Mouse (Mus musculus) stomach, postnatal 0 days (tissue): ENCODE data around the gene Atcay. TPM values are rescaled to one million over a fixed set of nuclear protein-coding genes. Genes with fewer than 3 reads are reported as not detected.

Experiments used
- ATAC-seq: fragments of 200-750 bp; cut with Nextera tagmentation; 2 replicates; pipeline ENCODE4 v1.8.0; 2017; ENCODE audit not compliant: low FRiP score, low TSS enrichment
- DNase-seq: peaks from one replicate; pipeline ENCODE4 v3.0.0-alpha.2; 2016; ENCODE audit warnings: low spot score
- H3K27ac ChIP-seq: fragments of 300-500 bp; sonication (generic); replicated peaks from 2 replicates; pipeline ENCODE4 v1.5.1; 2014; ENCODE audit warnings: mild to moderate bottlenecking, control low read depth
- H3K27me3 ChIP-seq: fragments of 300-500 bp; sonication (generic); 2 replicates; pipeline ENCODE4 v1.6.1; 2014; ENCODE audit warnings: low read length; ENCODE audit not compliant: control insufficient read depth, insufficient read depth
- H3K36me3 ChIP-seq: fragments of 300-500 bp; sonication (generic); 2 replicates; pipeline ENCODE4 v1.6.1; 2014; ENCODE audit warnings: low read length, mixed read lengths; ENCODE audit not compliant: control insufficient read depth, insufficient read depth
- H3K4me1 ChIP-seq: fragments of 300-500 bp; sonication (generic); replicated peaks from 2 replicates; pipeline ENCODE4 v1.6.1; 2014; ENCODE audit warnings: antibody characterized with exemption; ENCODE audit not compliant: control insufficient read depth, insufficient read depth
- H3K4me2 ChIP-seq: fragments of 300-500 bp; sonication (generic); replicated peaks from 2 replicates; pipeline ENCODE4 v1.6.1; 2014; ENCODE audit warnings: low read depth, mild to moderate bottlenecking, control low read depth, moderate library complexity
- H3K4me3 ChIP-seq: fragments of 300-500 bp; sonication (generic); 2 replicates; pipeline ENCODE4 v1.5.1; 2014; ENCODE audit warnings: low read depth, low read length, control low read depth
- H3K9ac ChIP-seq: fragments of 300-500 bp; sonication (generic); 2 replicates; pipeline ENCODE4 v1.6.1; 2014; ENCODE audit warnings: mild to moderate bottlenecking, low read length, control low read depth, mixed read lengths
- H3K9me3 ChIP-seq: fragments of 300-500 bp; sonication (generic); 2 replicates; pipeline ENCODE4 v1.6.1; 2016; ENCODE audit warnings: low read length; ENCODE audit not compliant: control insufficient read depth
- CTCF ChIP-seq: IDR thresholded peaks from 2 replicates; pipeline ENCODE4 v1.5.1; 2016; ENCODE audit warnings: antibody characterized with exemption, low read depth, mild to moderate bottlenecking, moderate library complexity
- EP300 ChIP-seq: optimal IDR thresholded peaks from 2 replicates; pipeline ENCODE3; 2016; ENCODE audit warnings: antibody characterized with exemption
- WGBS: fragments of 180-500 bp; shearing (Covaris S2); extraction: QIAGEN DNeasy Blood & Tissue Kit; methylation state at CpG from one replicate; pipeline ENCODE4 v1.1.7; 2014; 5-methylcytosine and 5-hydroxymethylcytosine counted together
- polyA plus RNA-seq: library from polyadenylated mRNA; unstranded; fragments of >200 nt; fragmentation: Nextera tagmentation; extraction: Ambion mirVana; gene quantifications from 2 replicates; pipeline ENCODE4 v1.2.1, GENCODE M21; 2015

The Atcay gene
- polyA plus RNA-seq, 1 experiment from 2014 or later, result 0.91 TPM

DNA sequence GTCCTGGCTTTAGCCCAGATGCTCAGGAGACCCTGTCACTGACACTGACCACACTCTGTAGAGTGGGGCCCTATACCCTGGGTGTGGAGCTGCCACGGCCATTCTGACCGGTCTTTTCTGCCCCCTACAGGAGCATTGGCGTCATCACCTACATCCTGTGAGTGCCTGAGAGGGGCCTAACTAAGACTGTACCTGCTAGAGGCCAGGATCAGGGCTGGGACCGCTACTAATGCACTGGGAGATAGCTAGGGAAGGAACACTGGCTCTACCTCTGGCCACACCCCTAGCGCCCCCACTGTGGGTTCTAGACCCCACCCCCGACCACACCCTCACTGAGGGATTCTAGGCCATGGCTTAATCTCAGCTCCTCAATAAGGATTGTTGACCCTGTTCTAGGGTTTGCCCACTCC is 39.7 kb downstream of the Atcay start:
- Histone ChIP-seq H3K4me1 (peaks cover 2% of the 10 kb centered on the region; the same call in 1 of the 2 replicates), H3K9ac (no peak overlapping the region), H3K4me3 (no peak overlapping the region), H3K9me3 (no peaks in the 10 kb centered on the region), H3K27ac (peak overlapping the region; percentile 35; the same call in 1 of the 2 replicates), H3K4me2 (no peak overlapping the region), H3K27me3 (no peaks in the 10 kb centered on the region), H3K36me3 (peaks cover 6% of the 10 kb centered on the region; the same call in 1 of the 2 replicates)
- ATAC-seq (no peak), DNase-seq (no peak)
- 59% methylated on average over 6 of the region's 6 CpGs for WGBS
- TF ChIP-seq CTCF (peak; percentile 61), EP300 (no peak)

- DNase-seq (peak; percentile 77), ATAC-seq (no peak)
- Histone ChIP-seq H3K36me3 (peaks cover 6% of the 10 kb centered on the region; the same call in 1 of the 2 replicates), H3K9ac (no peak overlapping the region), H3K27me3 (no peaks in the 10 kb centered on the region), H3K4me3 (no peak overlapping the region), H3K4me1 (peaks cover 2% of the 10 kb centered on the region; the same call in 1 of the 2 replicates), H3K4me2 (no peak overlapping the region), H3K27ac (peak overlapping the region; percentile 8; the same call in 1 of the 2 replicates), H3K9me3 (no peaks in the 10 kb centered on the region)
- 67% methylated on average over 31 of the region's 31 CpGs for WGBS
- TF ChIP-seq CTCF (peak; percentile 79), EP300 (no peak)
These were observed 40.3 kb downstream of the Atcay start for GRCm38 (mm10) chr10:81190236-81190911.

DNA sequence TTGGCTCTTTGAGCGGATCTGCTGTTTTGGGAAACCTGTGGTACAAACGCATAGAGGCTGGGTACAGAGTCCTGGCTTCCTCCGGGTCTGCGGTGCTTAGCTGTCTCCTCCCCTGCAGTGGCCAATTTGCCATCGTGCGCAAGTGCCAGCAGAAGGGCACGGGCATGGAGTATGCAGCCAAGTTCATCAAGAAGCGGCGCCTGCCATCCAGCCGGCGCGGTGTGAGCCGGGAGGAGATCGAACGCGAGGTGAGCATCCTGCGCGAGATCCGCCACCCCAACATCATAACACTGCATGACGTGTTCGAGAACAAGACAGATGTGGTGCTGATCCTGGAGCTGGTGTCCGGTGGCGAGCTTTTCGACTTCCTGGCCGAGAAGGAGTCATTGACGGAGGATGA is 40.8 kb downstream of the Atcay start:
- Histone ChIP-seq H3K36me3 (peaks cover 6% of the 10 kb centered on the region; the same call in 1 of the 2 replicates), H3K9ac (no peak overlapping the region), H3K4me2 (no peak overlapping the region), H3K27ac (no peak overlapping the region), H3K4me1 (peaks cover 2% of the 10 kb centered on the region; the same call in 1 of the 2 replicates), H3K4me3 (no peak overlapping the region), H3K27me3 (no peaks in the 10 kb centered on the region), H3K9me3 (no peaks in the 10 kb centered on the region)
- no peak for DNase-seq
- no peak for TF ChIP-seq EP300
- no peak for TF ChIP-seq CTCF
- WGBS, result 86% methylated on average over 26 of the region's 26 CpGs
- ATAC-seq, result no peak

DNA sequence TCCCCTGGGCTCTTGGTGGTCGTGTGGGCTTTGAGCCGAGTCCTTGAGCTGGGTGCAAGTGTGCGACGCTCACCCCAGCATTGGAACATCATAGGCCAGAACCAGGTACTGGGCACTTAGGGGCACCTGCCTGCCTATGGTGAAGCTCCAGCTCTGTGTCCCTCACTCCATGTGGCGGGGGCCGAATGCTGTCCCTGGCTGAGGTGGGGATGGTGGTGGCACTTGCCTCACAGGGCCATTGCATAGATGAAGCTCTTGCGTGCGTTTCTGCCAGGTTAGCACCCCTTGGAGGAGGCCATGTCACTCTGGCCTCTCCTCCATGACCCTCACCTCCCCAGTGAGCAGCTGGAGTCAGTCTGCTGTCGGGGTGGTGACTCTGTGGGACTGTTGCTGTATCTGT is 43.5 kb downstream of the Atcay start:
- peaks cover 8% of the 10 kb centered on the region for H3K4me1 ChIP-seq
- no peak for DNase-seq
- H3K27ac ChIP-seq, result no peak overlapping the region
- no peak overlapping the region for H3K4me3 ChIP-seq
- TF ChIP-seq EP300 (no peak), CTCF (no peak)
- no peak for ATAC-seq
- no peak overlapping the region for H3K4me2 ChIP-seq
- peaks cover 6% of the 10 kb centered on the region; the same call in 1 of the 2 replicates for H3K36me3 ChIP-seq
- no peaks in the 10 kb centered on the region for H3K9me3 ChIP-seq
- H3K9ac ChIP-seq, result no peak overlapping the region
- 91% methylated on average over 9 of the region's 9 CpGs for WGBS
- H3K27me3 ChIP-seq, result no peaks in the 10 kb centered on the region

DNA sequence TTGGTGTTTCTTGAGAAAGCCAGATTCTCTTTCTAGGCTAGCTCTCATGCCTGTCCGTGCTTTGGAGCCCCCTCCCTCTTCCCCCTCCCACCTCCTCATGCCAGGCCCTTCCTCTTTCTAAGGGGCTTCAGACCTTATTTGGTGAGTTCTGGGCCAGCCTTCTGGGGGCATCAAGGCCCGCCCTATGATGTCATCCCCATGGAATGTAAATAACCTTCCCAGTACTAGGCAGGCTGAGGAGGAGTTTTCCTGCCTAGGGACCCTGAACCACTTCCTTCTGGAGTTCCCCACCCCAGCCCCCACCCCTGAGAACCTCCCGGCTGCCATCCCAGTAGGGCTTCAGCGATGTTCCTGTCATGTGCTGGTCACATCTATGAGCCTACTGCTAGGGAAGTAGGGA is 45.9 kb downstream of the Atcay start:
- Histone ChIP-seq H3K4me3 (no peak overlapping the region), H3K27ac (peak overlapping the region; percentile 94), H3K9me3 (no peaks in the 10 kb centered on the region), H3K4me2 (peak overlapping the region; percentile 23; the same call in 1 of the 2 replicates), H3K27me3 (no peaks in the 10 kb centered on the region), H3K36me3 (peaks cover 25% of the 10 kb centered on the region), H3K9ac (0 out of 2 replicates have a peak overlapping the region, but pooled peaks have one; percentile 5), H3K4me1 (peaks cover 8% of the 10 kb centered on the region; the same call in 1 of the 2 replicates)
- WGBS, result 9% methylated on average over 4 of the region's 4 CpGs
- ATAC-seq, result peak; percentile 5; the same call in 1 of the 2 replicates
- DNase-seq, result no peak
- no peak for TF ChIP-seq EP300

GRCm38 (mm10) chr10:81183805-81184204 is 46.8 kb downstream of the Atcay start, which contains the start of gene 4930442H23Rik:
Gene 4930442H23Rik, minus strand, starts transcription at chr10:81183849.
- DNase-seq (no peak), ATAC-seq (no peak)
- peak within 1 kb of the TSS; percentile 58 for H3K4me3 ChIP-seq
- H3K9me3 ChIP-seq, result no peaks in the 10 kb centered on the region
- peak within 1 kb of the TSS; percentile 94 for H3K27ac ChIP-seq
- no peak for TF ChIP-seq EP300
- no peak for TF ChIP-seq CTCF
- H3K36me3 ChIP-seq, result peaks cover 34% of the 10 kb centered on the region
- H3K9ac ChIP-seq, result peak within 1 kb of the TSS; percentile 70
- H3K4me2 ChIP-seq, result peak within 1 kb of the TSS; percentile 64
- H3K4me1 ChIP-seq, result peaks cover 8% of the 10 kb centered on the region; the same call in 1 of the 2 replicates
- WGBS, result 83% methylated on average over 5 of the region's 5 CpGs
- no peaks in the 10 kb centered on the region for H3K27me3 ChIP-seq
